Mouse (Mus musculus) NIH3T3 (cell line): ENCODE results near the gene Sh3tc1.
A peak's percentile ranks its signal among the peaks of the same experiment; 100 is the strongest.

ENCODE experiments used
- DNase-seq: peaks from one replicate; pipeline ENCODE4 v3.0.0-alpha.2; 2012; ENCODE audit warnings: low read depth

Sh3tc1 gene

GRCm38 (mm10) chr5:35739536-35740278 lies at the start of gene Sh3tc1:
Sh3tc1 (minus strand) TSS chr5:35739987.
- peak; percentile 48 for DNase-seq

- no peak for DNase-seq
Measured at GRCm38 (mm10) chr5:35788719-35789118, 48.9 kb upstream of the Sh3tc1 start.

DNA sequence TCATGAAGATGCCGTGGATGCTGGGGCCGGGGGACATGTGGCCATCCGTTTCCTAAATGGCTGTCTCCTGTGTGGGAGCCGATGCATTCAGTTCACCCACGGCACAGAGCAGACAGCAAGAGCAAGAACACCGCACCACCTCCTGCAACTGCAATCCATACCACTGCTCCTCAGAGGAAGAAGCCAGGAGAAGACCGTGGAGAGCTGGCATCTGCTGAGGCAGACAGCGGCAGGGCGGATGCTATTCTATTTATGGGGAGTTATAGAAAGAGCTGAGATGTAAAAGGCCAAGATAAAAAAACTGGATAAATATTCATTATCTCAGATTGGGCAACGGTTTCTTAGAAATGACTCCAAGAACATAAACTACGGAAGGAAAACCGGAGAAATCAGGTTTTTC lies 48.1 kb upstream of the Sh3tc1 start:
- no peak for DNase-seq

DNA sequence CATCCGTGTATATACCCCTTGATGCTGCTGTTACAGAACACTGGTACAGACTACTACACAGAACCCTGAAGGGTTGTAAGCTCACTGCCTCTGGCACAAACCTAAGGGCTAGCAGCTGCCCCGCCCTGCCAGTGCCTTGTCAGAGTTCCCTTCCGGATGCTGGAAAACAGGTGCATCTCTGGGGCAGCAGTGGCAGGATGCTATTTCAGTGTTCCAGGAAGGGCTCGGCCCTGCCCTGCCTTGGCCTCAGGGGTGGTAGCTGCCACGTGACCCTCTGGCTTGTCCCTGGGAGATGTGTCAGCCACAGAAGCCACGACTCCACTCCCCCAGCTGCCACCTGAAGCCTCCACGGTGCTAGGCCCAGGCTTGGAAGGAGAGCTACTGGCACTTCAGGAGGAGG lies 46.1 kb upstream of the Sh3tc1 start:
- DNase-seq, result no peak

- DNase-seq, result no peak
Measured at GRCm38 (mm10) chr5:35782648-35783180, 42.9 kb upstream of the Sh3tc1 start.

GRCm38 (mm10) chr5:35781116-35781515 lies 41.3 kb upstream of the Sh3tc1 start:
- no peak for DNase-seq

DNA sequence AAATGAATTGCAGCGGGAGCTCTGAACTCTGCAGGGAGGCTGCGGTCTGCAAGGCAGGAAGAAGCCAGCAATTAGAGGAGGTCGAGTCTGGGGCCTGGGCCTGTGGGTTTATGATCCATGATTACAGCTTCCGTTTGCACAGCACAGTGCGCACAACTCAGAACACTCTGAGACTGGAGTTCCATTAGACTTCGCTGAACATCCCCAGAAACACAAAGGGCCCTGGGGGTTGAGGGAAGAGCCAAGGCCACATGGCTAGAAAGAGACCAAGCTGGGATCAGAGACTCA lies 34.3 kb upstream of the Sh3tc1 start:
- DNase-seq, result no peak

DNA sequence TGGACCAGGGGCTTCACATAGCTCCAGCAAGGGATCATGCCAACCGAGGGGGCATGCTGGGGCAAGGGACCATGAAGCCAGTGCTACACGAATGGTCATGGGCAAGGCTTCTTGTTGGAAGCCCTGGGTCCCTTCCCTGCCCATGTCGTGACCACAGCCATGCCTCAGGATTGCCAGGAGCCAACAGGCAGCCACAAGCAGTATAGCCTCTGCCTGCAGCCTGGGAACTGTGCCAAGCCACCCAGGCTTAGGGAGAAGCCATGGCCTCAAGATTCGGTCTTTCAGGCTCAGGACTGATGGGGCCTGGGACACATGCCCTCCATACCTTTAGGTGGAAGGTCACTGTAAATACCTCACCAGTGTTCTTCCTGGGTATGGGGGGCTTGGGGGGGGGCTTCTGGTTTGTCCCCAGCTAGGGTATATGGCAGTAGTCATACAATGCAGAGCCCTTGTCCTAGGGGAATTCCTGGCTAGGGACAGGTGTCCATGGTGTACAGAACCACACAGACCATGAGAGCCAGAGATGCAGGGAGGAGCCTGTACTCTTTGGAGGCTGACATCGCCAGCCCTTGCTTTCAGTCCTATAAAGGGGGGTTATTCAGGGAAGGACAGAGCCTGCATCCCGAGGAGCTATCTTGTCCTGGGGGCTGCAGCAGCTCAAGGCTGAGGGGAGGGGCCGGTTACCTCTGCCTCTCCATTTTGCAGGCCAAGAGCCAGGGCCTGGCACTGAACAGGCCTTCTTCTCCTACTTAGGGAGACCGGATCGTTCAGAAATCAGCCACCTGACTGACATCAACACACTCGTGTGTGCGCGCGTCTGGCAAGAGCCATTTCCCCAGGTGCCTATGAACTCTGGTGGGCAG lies 33.7 kb upstream of the Sh3tc1 start:
- peak; percentile 31 for DNase-seq

DNA sequence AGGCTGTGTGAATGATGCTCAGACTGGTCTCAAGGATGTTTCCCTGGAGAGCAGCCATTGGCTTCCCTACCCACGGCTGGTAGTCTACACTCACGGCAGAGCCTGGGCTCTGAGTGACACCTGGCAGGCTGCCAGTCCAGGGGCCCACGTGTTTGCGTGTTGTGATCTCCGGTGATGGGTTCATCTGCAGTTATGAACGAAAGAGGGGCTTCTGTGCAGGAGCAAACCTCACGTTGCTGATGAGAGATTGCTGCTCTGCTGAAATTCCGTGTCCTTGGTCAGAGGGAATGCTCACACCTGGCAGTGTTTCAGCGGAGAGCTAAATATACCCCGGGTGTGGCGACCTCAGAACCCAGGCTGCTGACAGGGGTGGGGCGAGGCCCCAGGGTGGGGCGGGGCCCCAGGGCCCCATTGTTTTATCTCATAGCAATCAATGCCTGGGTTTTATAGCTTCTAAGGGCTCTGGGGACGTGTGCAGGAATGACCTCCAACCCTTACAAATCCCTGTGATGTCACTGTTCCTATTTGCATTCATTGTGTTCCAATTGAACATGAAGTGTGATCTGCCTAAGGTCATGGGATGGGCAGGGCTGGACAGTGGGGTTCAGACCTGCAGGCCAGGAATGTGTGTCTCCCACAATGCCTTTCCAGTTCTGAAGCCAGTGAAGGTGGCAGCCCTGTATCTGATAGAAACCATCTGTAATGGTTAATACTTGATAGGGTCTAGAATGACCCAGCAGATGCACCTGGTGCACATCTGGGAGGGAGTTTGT lies 31.3 kb upstream of the Sh3tc1 start:
- peak; percentile 9 for DNase-seq

DNA sequence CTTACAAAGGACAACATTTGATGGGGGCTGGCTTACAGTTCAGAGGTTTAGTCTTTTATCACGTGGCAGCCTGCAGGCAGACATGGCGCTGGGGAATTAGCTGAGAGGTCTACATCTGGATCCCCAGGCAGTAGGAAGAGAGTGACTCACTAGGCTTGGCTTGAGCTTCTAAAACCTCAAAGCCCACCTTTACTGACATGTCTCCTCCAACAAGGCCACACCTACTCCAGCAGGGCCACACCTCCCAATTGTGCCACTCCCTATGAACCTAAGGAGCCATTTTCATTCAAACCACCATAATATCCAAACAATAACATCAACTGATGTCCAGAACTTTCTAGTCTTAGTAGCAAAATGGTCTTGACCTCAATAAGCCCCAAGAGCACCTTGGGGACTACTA lies 30.5 kb upstream of the Sh3tc1 start:
- no peak for DNase-seq

- DNase-seq, result no peak
Measured at GRCm38 (mm10) chr5:35768997-35769396, 29.2 kb upstream of the Sh3tc1 start.

- DNase-seq, result no peak
Measured at GRCm38 (mm10) chr5:35768525-35768924, 28.7 kb upstream of the Sh3tc1 start.

GRCm38 (mm10) chr5:35765909-35766308 lies 26.1 kb upstream of the Sh3tc1 start:
- DNase-seq, result no peak

DNA sequence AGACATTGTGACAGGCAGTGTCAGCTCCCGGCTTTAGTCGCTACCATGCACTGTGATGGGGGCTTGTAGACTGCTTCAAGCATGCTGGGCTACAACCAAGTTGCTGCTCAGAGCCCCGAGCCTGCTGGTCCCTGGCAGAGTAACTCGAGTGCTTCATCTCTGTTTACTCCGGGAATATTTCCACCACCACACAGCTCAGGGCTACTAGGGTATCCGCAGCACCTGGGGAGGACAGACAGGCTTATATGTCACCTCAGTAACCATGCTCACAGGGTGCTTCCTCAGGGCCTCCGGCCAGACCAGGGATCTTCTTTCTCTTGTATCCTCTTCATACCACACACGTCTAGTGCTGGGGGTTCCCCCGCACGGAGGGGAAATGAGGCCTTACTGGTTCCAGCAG lies 23.1 kb upstream of the Sh3tc1 start:
- no peak for DNase-seq

DNA sequence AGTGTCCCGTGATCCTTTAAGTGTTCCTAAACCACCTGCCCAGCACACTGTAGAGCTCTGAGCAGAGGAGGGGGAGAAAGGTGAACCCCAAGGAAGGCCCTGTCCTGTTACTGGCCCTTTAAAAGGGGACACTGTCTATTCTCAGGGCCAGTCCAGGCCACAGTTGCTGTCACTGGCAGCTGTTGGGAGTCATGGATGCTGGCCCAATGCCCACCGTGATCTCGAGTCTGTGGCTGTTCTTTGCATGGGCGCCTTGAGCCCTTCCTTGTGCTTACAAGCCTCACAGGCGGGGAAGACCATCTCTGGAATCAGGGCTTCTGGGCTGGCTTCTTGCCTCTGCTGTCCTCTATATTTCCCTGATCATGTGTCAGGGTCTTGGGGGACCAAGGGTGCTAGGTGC lies 22.6 kb upstream of the Sh3tc1 start:
- no peak for DNase-seq

DNA sequence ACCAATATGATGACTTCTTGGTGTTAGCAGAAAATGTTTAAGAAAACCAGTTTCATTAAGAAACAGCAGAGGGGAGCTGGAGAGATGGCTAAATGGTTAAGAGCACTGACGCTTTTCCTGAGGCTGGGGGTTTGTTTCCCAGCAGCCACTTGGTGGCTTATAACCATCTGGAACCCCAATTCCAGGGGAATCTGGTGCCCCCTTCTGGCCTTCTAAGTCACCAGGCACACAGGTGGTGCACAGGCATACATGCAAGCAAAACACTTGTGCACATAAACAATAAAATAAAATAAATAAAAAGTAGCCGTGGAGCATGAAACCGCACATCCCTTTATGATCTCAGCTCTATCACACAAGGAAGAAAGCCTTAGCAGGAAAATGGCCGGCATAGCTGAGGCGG lies 21.5 kb upstream of the Sh3tc1 start:
- no peak for DNase-seq

- no peak for DNase-seq
Measured at GRCm38 (mm10) chr5:35758081-35759053, 18.6 kb upstream of the Sh3tc1 start.

GRCm38 (mm10) chr5:35757639-35758001 lies 17.8 kb upstream of the Sh3tc1 start, which contains the start of gene Ablim2:
Ablim2 (plus strand) TSS chr5:35757880.
- DNase-seq, result no peak

DNA sequence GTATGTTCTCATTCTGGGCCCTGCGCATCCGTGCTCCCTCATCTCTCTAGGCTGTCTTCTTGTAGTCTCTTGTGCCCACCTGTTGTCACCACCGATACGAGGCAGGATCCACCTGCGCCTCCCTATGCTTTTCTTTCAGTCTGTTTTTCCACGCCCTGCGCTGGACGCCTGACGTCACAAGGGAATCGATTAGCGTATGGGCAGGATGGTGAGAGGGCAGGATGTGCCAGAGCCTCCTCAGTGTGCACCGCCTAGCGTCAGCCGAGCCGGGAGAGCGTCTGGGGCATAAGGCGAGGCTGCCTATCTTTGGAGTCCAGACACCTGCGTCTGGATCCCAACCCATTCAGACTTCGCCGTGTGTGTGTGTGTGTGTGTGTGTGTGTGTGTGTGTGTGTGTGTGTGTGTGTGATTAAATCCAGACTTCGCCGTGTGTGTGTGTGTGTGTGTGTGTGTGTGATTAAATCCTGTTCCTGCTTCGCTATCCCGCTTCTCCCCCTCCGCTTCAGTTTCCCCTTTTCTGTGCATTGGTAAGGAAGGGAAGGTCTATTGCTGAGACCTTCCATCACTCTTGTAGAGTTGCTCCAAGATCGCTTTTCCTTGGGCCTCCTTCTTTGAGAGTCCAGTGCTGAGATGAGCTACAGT lies 17.3 kb upstream of the Sh3tc1 start:
- no peak for DNase-seq

DNA sequence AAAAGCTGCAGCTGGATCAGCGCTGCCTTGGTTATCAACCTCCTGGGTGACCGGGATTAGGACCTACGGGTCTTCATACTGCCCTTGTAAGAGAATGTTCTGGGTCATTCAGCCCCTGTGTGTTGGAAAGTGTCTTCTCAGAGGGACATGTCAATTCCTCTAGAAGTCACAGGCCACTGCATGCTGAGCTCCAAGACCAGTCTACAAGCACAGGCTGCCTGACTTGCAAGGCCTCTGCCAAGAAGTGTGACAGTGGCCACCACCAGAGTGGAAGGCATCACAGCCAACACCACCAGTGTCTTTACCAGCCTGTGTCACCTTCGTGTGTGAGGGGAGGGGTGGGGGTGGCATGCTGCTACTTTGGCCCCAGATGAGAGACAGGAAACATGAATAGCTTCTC lies 16.2 kb upstream of the Sh3tc1 start:
- no peak for DNase-seq
